Comparison of ENCODE assay signal across 17 mouse cellular contexts in genomic region chr1:42398461-42399154, GRCm38 (mm10).
DNase-seq lines count a peak whose midpoint lies in the region; ATAC-seq lines count a peak whose summit lies in the region.
"Had no signal": no experiment of that assay in that cellular context is flagged by ENCODE, and none has a peak within 500 bp of the region (broad histone marks: within the 10 kb centered on the region; RNA-seq: fewer than 3 reads in every experiment).

No protein-coding gene starts in this region.

- H3K4me2 ChIP-seq in forebrain, embryonic 16.5 days (ENCODE audit: low read length): no peak overlapping the region
- H3K4me2 ChIP-seq in neural tube, embryonic 13.5 days: no peak overlapping the region
- H3K4me2 ChIP-seq: embryonic facial prominence, embryonic 12.5 days; hindbrain, embryonic 15.5 days; liver, embryonic 13.5 days had no signal

- no peak overlapping the region for H3K4me3 ChIP-seq in forebrain, embryonic 16.5 days (replicated peaks; ENCODE audit: low read length)
- H3K4me3 ChIP-seq in neural tube, embryonic 13.5 days: no peak overlapping the region
- H3K4me3 ChIP-seq: embryonic facial prominence, embryonic 12.5 days; hindbrain, embryonic 15.5 days; liver, embryonic 13.5 days had no signal

- peak; percentile 12 to 30 for DNase-seq in cerebellum, postnatal 10 days
- DNase-seq in cerebellum, adult 8-10 months: no peak
- DNase-seq in left cerebral cortex, postnatal 4 days: peak; percentile 5
- no peak for DNase-seq in left cerebral cortex, adult 9 months (ENCODE audit: low spot score in 2 of 2)
- DNase-seq in adrenal gland, adult 2 months: no peak
- DNase-seq: cerebellum, postnatal 14 days; kidney, adult 2 months; kidney, postnatal 14 days; liver, embryonic 13.5 days; thymus, postnatal 4 days had no signal

- no peaks in the 10 kb centered on the region for H3K27me3 ChIP-seq in forebrain, embryonic 16.5 days (replicated peaks; ENCODE audit: control insufficient read depth, insufficient read depth, low read length)
- no peaks in the 10 kb centered on the region for H3K27me3 ChIP-seq in neural tube, embryonic 13.5 days
- H3K27me3 ChIP-seq: embryonic facial prominence, embryonic 12.5 days; hindbrain, embryonic 15.5 days; liver, embryonic 13.5 days had no signal

- 0 out of 2 replicates have a peak, but pooled peaks cover 2% of the 10 kb centered on the region for H3K4me1 ChIP-seq in forebrain, embryonic 16.5 days (replicated peaks; ENCODE audit: control insufficient read depth, insufficient read depth, low read length)
- peaks cover 6% of the 10 kb centered on the region; the same call in 1 of the 2 replicates for H3K4me1 ChIP-seq in neural tube, embryonic 13.5 days (replicated peaks)
- H3K4me1 ChIP-seq: embryonic facial prominence, embryonic 12.5 days; hindbrain, embryonic 15.5 days; liver, embryonic 13.5 days had no signal

- WGBS in forebrain, embryonic 16.5 days: 18% methylated on average over 8 of the region's 8 CpGs
- WGBS in neural tube, embryonic 13.5 days: 22% methylated on average over 8 of the region's 8 CpGs

- peak; percentile 62 for ATAC-seq in forebrain, embryonic 16.5 days
- 0 out of 2 replicates have a peak, but pooled peaks have one; percentile 19 for ATAC-seq in neural tube, embryonic 13.5 days (ENCODE audit: low read depth)
- no peak for ATAC-seq in megakaryocyte-erythroid progenitor cell, adult 5-6 weeks (replicated peaks; ENCODE audit: low FRiP score, low TSS enrichment, poor library complexity, severe bottlenecking)
- ATAC-seq: CD4-positive, CD25-positive, alpha-beta regulatory T cell, adult 4 months had no signal

- H3K36me3 ChIP-seq in forebrain, embryonic 16.5 days (ENCODE audit: control insufficient read depth, insufficient read depth): no peaks in the 10 kb centered on the region
- no peaks in the 10 kb centered on the region for H3K36me3 ChIP-seq in neural tube, embryonic 13.5 days
- H3K36me3 ChIP-seq: embryonic facial prominence, embryonic 12.5 days; G1E; hindbrain, embryonic 15.5 days; liver, embryonic 13.5 days had no signal

- H3K9ac ChIP-seq in forebrain, embryonic 16.5 days (replicated peaks; ENCODE audit: low read depth, low read length): no peak overlapping the region
- H3K9ac ChIP-seq in neural tube, embryonic 13.5 days: no peak overlapping the region
- H3K9ac ChIP-seq: embryonic facial prominence, embryonic 12.5 days; hindbrain, embryonic 15.5 days; liver, embryonic 13.5 days had no signal

- no peaks in the 10 kb centered on the region for H3K9me3 ChIP-seq in forebrain, embryonic 16.5 days (ENCODE audit: control insufficient read depth, low read length)
- H3K9me3 ChIP-seq in neural tube, embryonic 13.5 days: no peaks in the 10 kb centered on the region
- H3K9me3 ChIP-seq: embryonic facial prominence, embryonic 12.5 days; hindbrain, embryonic 15.5 days; liver, embryonic 13.5 days had no signal

- intact Hi-C loops in left cerebral cortex, postnatal 4 days (cut with DNase I): no loop called here

- no peak overlapping the region for H3K27ac ChIP-seq in forebrain, embryonic 16.5 days (ENCODE audit: low read length)
- no peak overlapping the region for H3K27ac ChIP-seq in neural tube, embryonic 13.5 days (replicated peaks)
- H3K27ac ChIP-seq: embryonic facial prominence, embryonic 12.5 days; hindbrain, embryonic 15.5 days; liver, embryonic 13.5 days had no signal

Comparison
In these comparisons a context has a peak if more than half of its experiments do, and no peak if none do; other contexts are left out.
1. DNase-seq: peak in cerebellum, postnatal 10 days (2 of 2) and left cerebral cortex, postnatal 4 days (single experiment); none in cerebellum, adult 8-10 months (single experiment), left cerebral cortex, adult 9 months (0 of 2) and adrenal gland, adult 2 months (single experiment).